Mouse (Mus musculus): ENCODE data around the gene Cisd3.

- TF ChIP-seq POLR2A (IDR thresholded peaks at IDR 0.05; ENCODE audit: low read depth, low read length): no peak
- no peak for TF ChIP-seq CTCF (conservative IDR thresholded peaks at IDR 0.05; ENCODE audit: insufficient read depth, insufficient read length, low read depth, low read length)
Measured at GRCm38 (mm10) chr11:97656269-97656971, 29.2 kb upstream of the Cisd3 start.

Measured in kidney, adult 2 months (tissue).